Mouse (Mus musculus): Measurements from ENCODE around the gene Gpr21. TPM values are rescaled to one million over a fixed set of nuclear protein-coding genes. Genes with fewer than 3 reads are reported as not detected.
"Not testable (repeated sequence)": the region's sequence is repeated elsewhere in the genome, so short reads cannot be mapped to it uniquely, and the experiment has no call there.

Gpr21 gene
- 0.05 TPM for polyA plus RNA-seq (2021)

GRCm38 (mm10) chr2:37516030-37516710, at the start of gene Gpr21:
Gene Gpr21 (plus strand): TSS chr2:37516332.
- POLR2A ChIA-PET = no interaction called here
- ATAC-seq = no peak
- in situ Hi-C loops (cut with MboI; ENCODE audit: low pct_unique_long_range_greater_than_20kb) = no loop called here
- no peaks in the 10 kb centered on the region for H3K27me3 ChIP-seq
- no peak for TF ChIP-seq CTCF (IDR thresholded peaks at IDR 0.05)
- DNase-seq (ENCODE audit: low read depth, low spot score) = no peak
- CTCF ChIA-PET = no interaction called here

- H3K27me3 ChIP-seq = no peaks in the 10 kb centered on the region
- DNase-seq (ENCODE audit: low read depth, low spot score) = no peak
- in situ Hi-C loops (cut with MboI; ENCODE audit: low pct_unique_long_range_greater_than_20kb) = no loop called here
- ATAC-seq = no peak
- ChIA-PET CTCF (no interaction called here), POLR2A (no interaction called here)
- TF ChIP-seq CTCF (IDR thresholded peaks at IDR 0.05) = no peak
Observed at GRCm38 (mm10) chr2:37479559-37479958, 36.6 kb upstream of the Gpr21 start.

- in situ Hi-C loops (cut with MboI; ENCODE audit: low pct_unique_long_range_greater_than_20kb) = no loop called here
- ChIA-PET CTCF (no interaction called here), POLR2A (no interaction called here)
- DNase-seq (ENCODE audit: low read depth, low spot score) (no peak), ATAC-seq (no peak)
- no peak for TF ChIP-seq CTCF (IDR thresholded peaks at IDR 0.05)
- no peaks in the 10 kb centered on the region for H3K27me3 ChIP-seq
Observed at GRCm38 (mm10) chr2:37480039-37480438, 36.1 kb upstream of the Gpr21 start.

- no peaks in the 10 kb centered on the region for H3K27me3 ChIP-seq
- in situ Hi-C loops (cut with MboI; ENCODE audit: low pct_unique_long_range_greater_than_20kb) = no loop called here
- POLR2A ChIA-PET = no interaction called here
- CTCF ChIA-PET = interaction anchor here (1.2 to 3.0 kb wide), 7 partner anchors 8 to 288 kb away, joined by 4 to 18 read pairs (median 9); no protein-coding TSS in a partner anchor
- DNase-seq (ENCODE audit: low read depth, low spot score) (no peak), ATAC-seq (no peak)
- no peak for TF ChIP-seq CTCF (IDR thresholded peaks at IDR 0.05)
Observed at GRCm38 (mm10) chr2:37484165-37484564, 32.0 kb upstream of the Gpr21 start.

GRCm38 (mm10) chr2:37485370-37485769, 30.8 kb upstream of the Gpr21 start:
- in situ Hi-C loops (cut with MboI; ENCODE audit: low pct_unique_long_range_greater_than_20kb) = no loop called here
- DNase-seq (ENCODE audit: low read depth, low spot score) (no peak), ATAC-seq (no peak)
- CTCF ChIA-PET = interaction anchor here (0.7 to 3.0 kb wide), 16 partner anchors 9 to 287 kb away, joined by 3 to 18 read pairs (median 4); no protein-coding TSS in a partner anchor
- POLR2A ChIA-PET = no interaction called here
- no peaks in the 10 kb centered on the region for H3K27me3 ChIP-seq
- peak; percentile 41 for TF ChIP-seq CTCF (IDR thresholded peaks at IDR 0.05)

- CTCF ChIA-PET = interaction anchor here (1.7 to 3.0 kb wide), 3 partner anchors 10 to 24 kb away, joined by 7 to 18 read pairs (median 15); no protein-coding TSS in a partner anchor
- POLR2A ChIA-PET = no interaction called here
- in situ Hi-C loops (cut with MboI; ENCODE audit: low pct_unique_long_range_greater_than_20kb) = no loop called here
- no peak for TF ChIP-seq CTCF (IDR thresholded peaks at IDR 0.05)
- no peaks in the 10 kb centered on the region for H3K27me3 ChIP-seq
- ATAC-seq (no peak), DNase-seq (ENCODE audit: low read depth, low spot score) (no peak)
Observed at GRCm38 (mm10) chr2:37486408-37486807, 29.7 kb upstream of the Gpr21 start.

- ChIA-PET CTCF (interaction anchor here (2.0 kb wide), 1 partner anchor 282 kb away, joined by 4 read pairs; no protein-coding TSS in a partner anchor), POLR2A (no interaction called here)
- no peak for TF ChIP-seq CTCF (IDR thresholded peaks at IDR 0.05)
- ATAC-seq = no peak
- no peaks in the 10 kb centered on the region for H3K27me3 ChIP-seq
- no peak for DNase-seq (ENCODE audit: low read depth, low spot score)
- in situ Hi-C loops (cut with MboI; ENCODE audit: low pct_unique_long_range_greater_than_20kb) = no loop called here
Observed at GRCm38 (mm10) chr2:37488956-37489355, 27.2 kb upstream of the Gpr21 start.

GRCm38 (mm10) chr2:37497321-37497720, 18.8 kb upstream of the Gpr21 start:
- DNase-seq (ENCODE audit: low read depth, low spot score) = no peak
- in situ Hi-C loops (cut with MboI; ENCODE audit: low pct_unique_long_range_greater_than_20kb) = no loop called here
- no peak for TF ChIP-seq CTCF (IDR thresholded peaks at IDR 0.05)
- ATAC-seq = no peak
- CTCF ChIA-PET = interaction anchor here (2.7 to 3.9 kb wide), 2 partner anchors 11 to 12 kb away, joined by 8 to 18 read pairs; no protein-coding TSS in a partner anchor
- POLR2A ChIA-PET = no interaction called here
- no peaks in the 10 kb centered on the region for H3K27me3 ChIP-seq

- H3K27me3 ChIP-seq; DNase-seq (ENCODE audit: low read depth, low spot score); ATAC-seq; CTCF ChIA-PET; in situ Hi-C loops (cut with MboI; ENCODE audit: low pct_unique_long_range_greater_than_20kb): not testable (repeated sequence)
- POLR2A ChIA-PET = interaction anchor here (0.7 kb wide), 2 partner anchors 13 to 60 kb away, joined by 3 to 4 read pairs; no protein-coding TSS in a partner anchor
Observed at GRCm38 (mm10) chr2:37505856-37506255, 10.3 kb upstream of the Gpr21 start.

- H3K27me3 ChIP-seq = no peaks in the 10 kb centered on the region
- DNase-seq (ENCODE audit: low read depth, low spot score) (no peak), ATAC-seq (no peak)
- TF ChIP-seq CTCF (IDR thresholded peaks at IDR 0.05) = no peak
- POLR2A ChIA-PET = no interaction called here
- in situ Hi-C loops (cut with MboI; ENCODE audit: low pct_unique_long_range_greater_than_20kb) = no loop called here
- CTCF ChIA-PET = interaction anchor here (1.4 to 2.3 kb wide), 2 partner anchors 8 to 25 kb away, joined by 3 to 7 read pairs; no protein-coding TSS in a partner anchor
Observed at GRCm38 (mm10) chr2:37511134-37511901, 4.8 kb upstream of the Gpr21 start.

GRCm38 (mm10) chr2:37516922-37517462, 860 bp downstream of the Gpr21 start:
- DNase-seq (ENCODE audit: low read depth, low spot score) = no peak

More at GRCm38 (mm10) chr2:37516922-37517462, 860 bp downstream of the Gpr21 start:
- ChIA-PET CTCF (no interaction called here), POLR2A (no interaction called here)
- ATAC-seq = no peak
- TF ChIP-seq CTCF (IDR thresholded peaks at IDR 0.05) = no peak
- in situ Hi-C loops (cut with MboI; ENCODE audit: low pct_unique_long_range_greater_than_20kb) = no loop called here
- H3K27me3 ChIP-seq = no peaks in the 10 kb centered on the region

Data from Patski (cell line).